Mouse (Mus musculus): ENCODE results near the gene Ccdc33.

DNA sequence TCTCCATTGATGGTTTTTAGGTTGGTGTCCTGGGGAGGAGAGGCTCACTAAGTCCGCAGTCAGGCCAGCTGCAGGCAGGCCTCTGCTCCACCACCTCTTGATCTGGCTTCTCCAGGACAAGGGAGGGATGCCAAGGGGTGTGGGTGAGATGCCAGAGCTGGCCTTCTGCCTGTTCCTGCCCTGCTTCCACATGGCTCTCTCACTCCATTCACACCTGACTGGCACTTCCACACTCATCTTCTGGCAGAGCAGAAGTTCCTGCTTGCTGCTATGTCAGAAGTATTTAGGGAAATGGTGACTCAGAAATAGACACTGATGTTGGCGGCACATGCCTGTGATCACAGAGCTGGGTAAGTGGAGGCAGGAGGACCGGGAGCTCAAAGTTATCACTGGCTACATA is 51.1 kb downstream of the Ccdc33 start:
- TF ChIP-seq CTCF (IDR thresholded peaks at IDR 0.05; ENCODE audit: low read depth), result no peak
- TF ChIP-seq EP300 (IDR thresholded peaks at IDR 0.05; ENCODE audit: low read depth), result no peak

Data from liver, embryonic 14.5 days (tissue).